In genomic region chr5:75043011-75043445, GRCm38 (mm10) we compare ENCODE assay signal across 8 mouse cellular contexts. TPM values are rescaled to one million over a fixed set of nuclear protein-coding genes. Genes with fewer than 3 reads are reported as not detected.
DNase-seq lines count a peak whose midpoint lies in the region; ATAC-seq lines count a peak whose summit lies in the region.

No protein-coding gene starts in this region.

- H3K4me3 ChIP-seq in forebrain, embryonic 12.5 days (replicated peaks), result peak overlapping the region; percentile 92
- H3K4me3 ChIP-seq in limb, embryonic 13.5 days, result peak overlapping the region; percentile 98
- H3K4me3 ChIP-seq in neural tube, embryonic 15.5 days (replicated peaks), result peak overlapping the region; percentile 97

- H3K4me2 ChIP-seq in forebrain, embryonic 12.5 days, result peak overlapping the region; percentile 94
- peak overlapping the region; percentile 90 for H3K4me2 ChIP-seq in limb, embryonic 13.5 days (replicated peaks)
- H3K4me2 ChIP-seq in neural tube, embryonic 15.5 days, result peak overlapping the region; percentile 83

- H3K36me3 ChIP-seq in forebrain, embryonic 12.5 days (replicated peaks), result 0 out of 2 replicates have a peak, but pooled peaks cover 3% of the 10 kb centered on the region
- H3K36me3 ChIP-seq in limb, embryonic 13.5 days, result peaks cover 8% of the 10 kb centered on the region; the same call in 1 of the 2 replicates
- no peaks in the 10 kb centered on the region for H3K36me3 ChIP-seq in neural tube, embryonic 15.5 days

- ATAC-seq in forebrain, embryonic 12.5 days (ENCODE audit: low FRiP score), result no peak
- ATAC-seq in limb, embryonic 13.5 days (ENCODE audit: low FRiP score, low read depth), result no peak
- no peak for ATAC-seq in neural tube, embryonic 15.5 days (ENCODE audit: low FRiP score)

- DNase-seq in cerebellum, adult 9-10 months, result peak; percentile 28
- DNase-seq in cerebellum, postnatal 36 days, result no peak
- DNase-seq in CD4-positive helper T cell, adult 2 months (ENCODE audit: low read depth, low spot score), result peak; percentile 42
- no peak for DNase-seq in adrenal gland, adult 18-20 months (ENCODE audit: low spot score in 2 of 2)
- no peak for DNase-seq in cerebellum, adult 8-10 months

- 54% methylated on average over 9 of the region's 9 CpGs for WGBS in forebrain, embryonic 12.5 days
- 58% methylated on average over 9 of the region's 9 CpGs for WGBS in limb, embryonic 13.5 days
- WGBS in neural tube, embryonic 15.5 days, result 52% methylated on average over 9 of the region's 9 CpGs

- H3K27ac ChIP-seq in forebrain, embryonic 12.5 days, result no peak overlapping the region
- no peak overlapping the region for H3K27ac ChIP-seq in limb, embryonic 13.5 days
- H3K27ac ChIP-seq in neural tube, embryonic 15.5 days (replicated peaks), result no peak overlapping the region

- no peaks in the 10 kb centered on the region for H3K9me3 ChIP-seq in forebrain, embryonic 12.5 days
- no peaks in the 10 kb centered on the region for H3K9me3 ChIP-seq in limb, embryonic 13.5 days
- H3K9me3 ChIP-seq in neural tube, embryonic 15.5 days (replicated peaks), result no peaks in the 10 kb centered on the region

- H3K9ac ChIP-seq in forebrain, embryonic 12.5 days, result peak overlapping the region; percentile 96
- peak overlapping the region; percentile 99 for H3K9ac ChIP-seq in limb, embryonic 13.5 days
- H3K9ac ChIP-seq in neural tube, embryonic 15.5 days (replicated peaks), result peak overlapping the region; percentile 18; the same call in 1 of the 2 replicates

- H3K4me1 ChIP-seq in forebrain, embryonic 12.5 days, result peaks cover 17% of the 10 kb centered on the region
- H3K4me1 ChIP-seq in limb, embryonic 13.5 days, result peaks cover 16% of the 10 kb centered on the region
- peaks cover 17% of the 10 kb centered on the region for H3K4me1 ChIP-seq in neural tube, embryonic 15.5 days

- H3K27me3 ChIP-seq in forebrain, embryonic 12.5 days, result peaks cover 18% of the 10 kb centered on the region
- H3K27me3 ChIP-seq in limb, embryonic 13.5 days, result no peaks in the 10 kb centered on the region
- H3K27me3 ChIP-seq in neural tube, embryonic 15.5 days (replicated peaks), result no peaks in the 10 kb centered on the region

RNA-seq across cellular contexts. Expression of gene Chic2, which starts 1.5 kb away (rescaled TPM):
- 48.5 and 53.7 TPM in 2 replicates for polyA plus RNA-seq in forebrain, embryonic 12.5 days (2016; fragmentation: Nextera tagmentation; extraction: Ambion mirVana)
- polyA plus RNA-seq in limb, embryonic 13.5 days (2015; fragmentation: Nextera tagmentation; extraction: Ambion mirVana), result 30.5 and 35.2 TPM in 2 replicates
- polyA plus RNA-seq in neural tube, embryonic 15.5 days (2015; fragmentation: Nextera tagmentation; extraction: Ambion mirVana), result 24.6 and 30.2 TPM in 2 replicates
- 10 to 100 TPM; 25.2 to 25.8 TPM for total RNA-seq in adrenal gland, adult 18-20 months (2021)

RNA-seq across cellular contexts. Expression of gene Gsx2, which starts 32.4 kb away (rescaled TPM):
- polyA plus RNA-seq in forebrain, embryonic 12.5 days (2016; fragmentation: Nextera tagmentation; extraction: Ambion mirVana), result 17.9 and 31.3 TPM in 2 replicates
- not detected in 2 replicates for polyA plus RNA-seq in limb, embryonic 13.5 days (2015; fragmentation: Nextera tagmentation; extraction: Ambion mirVana)
- 0.20 TPM in 1 of 2 replicates, not detected in the other for polyA plus RNA-seq in neural tube, embryonic 15.5 days (2015; fragmentation: Nextera tagmentation; extraction: Ambion mirVana)
- total RNA-seq in adrenal gland, adult 18-20 months (2021), result not detected

Comparison
In these comparisons a context has a peak if more than half of its experiments do, and no peak if none do; other contexts are left out.
1. DNase-seq: peak in cerebellum, adult 9-10 months (single experiment) and CD4-positive helper T cell, adult 2 months (single experiment); none in cerebellum, postnatal 36 days (0 of 2), adrenal gland, adult 18-20 months (0 of 2) and cerebellum, adult 8-10 months (single experiment).
2. H3K9ac ChIP-seq: peak in every context shown above with its lines; median percentile 99 in limb, embryonic 13.5 days; 96 in forebrain, embryonic 12.5 days; 18 in neural tube, embryonic 15.5 days.
3. RNA of gene Gsx2, which starts 32.4 kb away (polyA plus RNA-seq): 17.9 to 31.3 TPM in forebrain, embryonic 12.5 days; 0.20 TPM in neural tube, embryonic 15.5 days and not detected in limb, embryonic 13.5 days; every median in the first group is over 10 times any median in the second.
4. Peak in every context shown above with its lines, with median percentiles within 50 percentile points of each other: H3K4me2 ChIP-seq and H3K4me3 ChIP-seq.